Mouse (Mus musculus) left cerebral cortex, adult 9 months (tissue): ENCODE data around the gene Ptpn13.
A peak's percentile ranks its signal among the peaks of the same experiment; 100 is the strongest.

Experiments
- DNase-seq, 2 experiments: peaks; one replicate each; pipeline ENCODE4 v3.0.0; 2022; ENCODE audit warnings: low spot score in 2 of 2

Ptpn13 gene

GRCm38 (mm10) chr5:103424678-103425319 lies at the start of gene Ptpn13:
TSS of gene Ptpn13 (plus strand) at chr5:103425192.
- peak; percentile 81 to 88 for DNase-seq

GRCm38 (mm10) chr5:103375226-103375625 lies 49.8 kb upstream of the Ptpn13 start:
- DNase-seq, result no peak

- no peak for DNase-seq
Measured at GRCm38 (mm10) chr5:103376354-103377295, 48.4 kb upstream of the Ptpn13 start.

- DNase-seq, result no peak
Measured at GRCm38 (mm10) chr5:103377493-103378130, 47.4 kb upstream of the Ptpn13 start.

- no peak for DNase-seq
Measured at GRCm38 (mm10) chr5:103380785-103381527, 44.0 kb upstream of the Ptpn13 start.

- no peak for DNase-seq
Measured at GRCm38 (mm10) chr5:103382951-103383350, 42.0 kb upstream of the Ptpn13 start.

GRCm38 (mm10) chr5:103384021-103384420 lies 41.0 kb upstream of the Ptpn13 start:
- DNase-seq, result no peak

- no peak for DNase-seq
Measured at GRCm38 (mm10) chr5:103387540-103388026, 37.4 kb upstream of the Ptpn13 start.

GRCm38 (mm10) chr5:103389415-103389814 lies 35.6 kb upstream of the Ptpn13 start:
- DNase-seq, result no peak

GRCm38 (mm10) chr5:103393220-103393619 lies 31.8 kb upstream of the Ptpn13 start:
- no peak for DNase-seq

- DNase-seq, result no peak
Measured at GRCm38 (mm10) chr5:103393752-103394151, 31.2 kb upstream of the Ptpn13 start.

- no peak for DNase-seq
Measured at GRCm38 (mm10) chr5:103395683-103396082, 29.3 kb upstream of the Ptpn13 start.

- DNase-seq, result no peak
Measured at GRCm38 (mm10) chr5:103397429-103397828, 27.6 kb upstream of the Ptpn13 start.

- no peak for DNase-seq
Measured at GRCm38 (mm10) chr5:103404213-103404968, 20.6 kb upstream of the Ptpn13 start.

- DNase-seq, result no peak
Measured at GRCm38 (mm10) chr5:103405921-103406320, 19.1 kb upstream of the Ptpn13 start.

- DNase-seq, result no peak
Measured at GRCm38 (mm10) chr5:103412020-103412747, 12.8 kb upstream of the Ptpn13 start.

- DNase-seq, result no peak
Measured at GRCm38 (mm10) chr5:103414542-103414941, 10.4 kb upstream of the Ptpn13 start.

GRCm38 (mm10) chr5:103418009-103418408 lies 7.0 kb upstream of the Ptpn13 start:
- DNase-seq, result no peak

- no peak for DNase-seq
Measured at GRCm38 (mm10) chr5:103418886-103419285, 6.1 kb upstream of the Ptpn13 start.

GRCm38 (mm10) chr5:103420568-103420967 lies 4.4 kb upstream of the Ptpn13 start:
- no peak for DNase-seq
